Mouse (Mus musculus) forebrain, embryonic 11.5 days (tissue): ENCODE data around the gene Nbas. TPM values are rescaled to one million over a fixed set of nuclear protein-coding genes. Genes with fewer than 3 reads are reported as not detected.

ENCODE experiments used
- ATAC-seq: fragments of 200-750 bp; cut with Nextera tagmentation; replicated peaks from 2 replicates; pipeline ENCODE4 v1.8.0; 2017; ENCODE audit warnings: moderate TSS enrichment; ENCODE audit not compliant: low FRiP score
- DNase-seq: peaks from one replicate; pipeline ENCODE4 v3.0.0-alpha.2; 2017; ENCODE audit warnings: low spot score
- H3K27ac ChIP-seq: fragments of 300-500 bp; sonication (generic); 2 replicates; pipeline ENCODE4 v1.5.1; 2014; ENCODE audit warnings: low read depth, low read length
- H3K27me3 ChIP-seq: fragments of 300-500 bp; sonication (generic); 2 replicates; pipeline ENCODE4 v1.6.1; 2014; ENCODE audit warnings: mild to moderate bottlenecking, low read length, mixed read lengths; ENCODE audit not compliant: control insufficient read depth, insufficient read depth
- H3K36me3 ChIP-seq: fragments of 300-500 bp; sonication (generic); 2 replicates; pipeline ENCODE4 v1.6.1; 2014; ENCODE audit warnings: mild to moderate bottlenecking, low read length, moderate library complexity, mixed read lengths; ENCODE audit not compliant: control insufficient read depth, insufficient read depth
- H3K4me1 ChIP-seq: fragments of 300-500 bp; sonication (generic); replicated peaks from 2 replicates; pipeline ENCODE4 v1.6.1; 2014; ENCODE audit warnings: low read length, mixed read lengths; ENCODE audit not compliant: control insufficient read depth, insufficient read depth
- H3K4me2 ChIP-seq: fragments of 300-500 bp; sonication (generic); 2 replicates; pipeline ENCODE4 v1.6.1; 2014; ENCODE audit warnings: low read depth, mild to moderate bottlenecking, low read length, moderate library complexity, mixed read lengths; ENCODE audit not compliant: severe bottlenecking
- H3K4me3 ChIP-seq: fragments of 300-500 bp; sonication (generic); 2 replicates; pipeline ENCODE4 v1.5.1; 2014; ENCODE audit warnings: low read depth, low read length
- H3K9ac ChIP-seq: fragments of 300-500 bp; sonication (generic); 2 replicates; pipeline ENCODE4 v1.6.1; 2014; ENCODE audit warnings: low read length
- H3K9me3 ChIP-seq: fragments of 300-500 bp; sonication (generic); 2 replicates; pipeline ENCODE4 v1.6.1; 2016; ENCODE audit warnings: low read length, mixed read lengths; ENCODE audit not compliant: control insufficient read depth
- WGBS: fragments of 180-500 bp; shearing (Covaris S2); extraction: QIAGEN DNeasy Blood & Tissue Kit; methylation state at CpG from one replicate; pipeline ENCODE4 v1.1.7; 2014; 5-methylcytosine and 5-hydroxymethylcytosine counted together
- polyA plus RNA-seq: library from polyadenylated mRNA; unstranded; fragments of >200 nt; fragmentation: Nextera tagmentation; extraction: Ambion mirVana; gene quantifications from 2 replicates; pipeline ENCODE4 v1.2.1, GENCODE M21; 2014

The Nbas gene
- polyA plus RNA-seq, 1 experiment from 2014 or later: 15.9 TPM

DNA sequence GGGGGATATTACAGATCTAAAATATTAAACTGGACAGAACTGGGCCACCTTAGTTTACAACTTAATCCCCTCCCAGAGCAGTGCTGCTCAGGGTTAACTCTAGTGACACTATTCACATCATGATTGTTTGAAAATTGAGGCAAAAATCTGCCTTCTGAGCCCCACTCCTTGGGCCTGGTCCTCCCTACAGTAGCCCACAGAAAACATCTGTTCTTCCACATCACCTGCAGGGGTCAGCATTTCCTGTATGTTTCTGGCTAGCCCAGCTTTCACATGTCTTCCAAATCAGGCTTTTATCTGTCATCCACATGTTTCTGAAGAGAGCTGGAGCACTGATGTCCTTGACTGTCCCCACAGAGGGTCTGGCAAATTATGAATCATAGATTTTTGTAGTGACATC is 333.5 kb downstream of the Nbas start:
- H3K27ac ChIP-seq: no peak overlapping the region
- H3K9me3 ChIP-seq: no peaks in the 10 kb centered on the region
- no peaks in the 10 kb centered on the region for H3K4me1 ChIP-seq
- no peaks in the 10 kb centered on the region for H3K27me3 ChIP-seq
- H3K4me2 ChIP-seq: no peak overlapping the region
- no peaks in the 10 kb centered on the region for H3K36me3 ChIP-seq
- H3K9ac ChIP-seq: no peak overlapping the region
- H3K4me3 ChIP-seq: no peak overlapping the region
- DNase-seq: peak; percentile 58
- ATAC-seq: no peak

DNA sequence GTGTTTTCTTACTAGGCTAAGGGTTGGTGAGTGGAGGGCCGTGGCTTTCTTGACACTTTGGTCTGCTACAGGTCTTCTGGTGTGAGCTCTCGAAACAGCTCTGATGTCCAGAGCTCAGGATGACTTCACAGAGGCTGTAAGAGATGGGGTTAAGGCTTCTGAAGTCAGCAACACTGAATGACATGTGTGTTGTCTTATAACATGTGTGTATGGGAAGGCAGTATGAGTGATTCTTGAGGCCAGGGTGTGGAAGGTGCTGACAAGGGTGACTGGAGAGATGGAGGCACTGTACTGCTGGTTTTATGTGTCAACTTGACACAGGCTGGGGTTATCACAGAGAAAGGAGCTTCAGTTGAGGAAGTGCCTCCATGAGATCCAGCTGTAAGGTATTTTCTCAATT is 338.1 kb downstream of the Nbas start:
- Histone ChIP-seq H3K9me3 (no peaks in the 10 kb centered on the region), H3K36me3 (no peaks in the 10 kb centered on the region), H3K4me3 (no peak overlapping the region), H3K27me3 (no peaks in the 10 kb centered on the region), H3K4me1 (no peaks in the 10 kb centered on the region), H3K9ac (no peak overlapping the region), H3K4me2 (no peak overlapping the region), H3K27ac (no peak overlapping the region)
- WGBS: 91% methylated on average over 2 of the region's 2 CpGs
- ATAC-seq (no peak), DNase-seq (no peak)

DNA sequence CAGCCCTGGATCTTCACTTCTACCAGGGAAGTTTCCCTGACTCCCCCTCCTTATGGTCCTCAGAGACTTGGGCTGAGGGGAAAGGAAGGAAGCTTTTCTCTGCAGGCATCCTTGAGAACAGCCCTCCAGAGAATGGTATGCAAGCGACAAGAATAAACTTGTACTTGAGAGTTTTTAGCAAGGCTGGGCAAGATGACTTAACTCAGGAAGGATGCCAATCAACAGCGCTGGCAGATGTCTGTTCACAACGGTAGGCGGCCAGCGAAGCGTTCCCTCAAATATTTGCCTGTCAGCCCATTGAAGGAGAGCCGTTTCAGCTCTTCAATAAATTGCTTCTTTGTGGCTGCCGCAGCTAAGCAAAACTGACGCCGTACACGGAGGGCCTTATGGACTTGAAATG is 340.1 kb downstream of the Nbas start:
- DNase-seq (no peak), ATAC-seq (no peak)
- Histone ChIP-seq H3K4me3 (no peak overlapping the region), H3K27ac (no peak overlapping the region), H3K4me2 (no peak overlapping the region), H3K9me3 (no peaks in the 10 kb centered on the region), H3K9ac (no peak overlapping the region), H3K36me3 (no peaks in the 10 kb centered on the region), H3K27me3 (no peaks in the 10 kb centered on the region), H3K4me1 (no peaks in the 10 kb centered on the region)
- 83% methylated on average over 11 of the region's 11 CpGs for WGBS

DNA sequence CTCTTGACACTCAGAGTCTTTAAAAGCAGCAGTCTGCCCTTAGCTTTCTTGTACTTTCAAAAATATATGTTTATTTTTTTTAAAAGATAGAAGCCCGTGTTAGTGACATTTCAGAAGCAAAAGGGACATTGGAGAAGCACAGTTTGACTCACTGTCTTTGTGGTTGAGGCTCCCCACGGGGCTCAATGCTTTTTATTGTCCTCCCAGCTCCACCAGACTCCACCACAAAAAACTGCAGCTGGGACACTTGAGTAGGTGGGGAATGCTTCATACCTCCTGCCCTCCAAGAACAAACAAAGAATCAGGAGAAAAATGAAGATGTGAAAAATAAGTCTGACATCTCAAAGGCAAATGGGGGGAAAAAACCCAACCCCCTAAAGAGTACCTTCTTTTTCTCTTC is 344.1 kb downstream of the Nbas start:
- Histone ChIP-seq H3K4me1 (no peaks in the 10 kb centered on the region), H3K9me3 (no peaks in the 10 kb centered on the region), H3K36me3 (no peaks in the 10 kb centered on the region), H3K4me3 (no peak overlapping the region), H3K27me3 (no peaks in the 10 kb centered on the region), H3K4me2 (no peak overlapping the region), H3K9ac (no peak overlapping the region), H3K27ac (no peak overlapping the region)
- ATAC-seq (no peak), DNase-seq (no peak)
- 16% methylated on average over 2 of the region's 2 CpGs for WGBS

DNA sequence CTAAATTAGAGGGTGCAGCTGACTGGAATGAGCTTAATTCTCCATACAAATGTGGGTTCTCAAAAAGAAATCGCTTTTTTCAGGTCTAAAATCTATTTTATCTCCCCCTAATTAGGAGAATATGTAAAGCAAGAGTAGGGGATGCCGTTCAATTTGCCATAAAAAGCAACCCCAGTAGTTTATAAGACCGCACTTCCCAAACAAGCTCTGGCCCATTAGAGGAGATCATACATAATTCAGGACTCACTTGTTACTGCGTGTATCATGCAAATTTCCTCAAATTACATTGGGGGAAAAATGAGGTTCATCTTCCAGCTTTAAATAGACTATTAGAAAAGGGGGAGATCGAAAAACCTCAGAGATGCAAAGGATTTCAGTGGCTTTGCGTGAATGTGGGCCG is 346.7 kb downstream of the Nbas start:
- ATAC-seq: no peak
- Histone ChIP-seq H3K9me3 (no peaks in the 10 kb centered on the region), H3K4me3 (no peak overlapping the region), H3K9ac (no peak overlapping the region), H3K27ac (no peak overlapping the region), H3K27me3 (no peaks in the 10 kb centered on the region), H3K4me2 (no peak overlapping the region), H3K4me1 (no peaks in the 10 kb centered on the region), H3K36me3 (no peaks in the 10 kb centered on the region)
- no peak for DNase-seq
- WGBS: 70% methylated on average over 7 of the region's 7 CpGs

DNA sequence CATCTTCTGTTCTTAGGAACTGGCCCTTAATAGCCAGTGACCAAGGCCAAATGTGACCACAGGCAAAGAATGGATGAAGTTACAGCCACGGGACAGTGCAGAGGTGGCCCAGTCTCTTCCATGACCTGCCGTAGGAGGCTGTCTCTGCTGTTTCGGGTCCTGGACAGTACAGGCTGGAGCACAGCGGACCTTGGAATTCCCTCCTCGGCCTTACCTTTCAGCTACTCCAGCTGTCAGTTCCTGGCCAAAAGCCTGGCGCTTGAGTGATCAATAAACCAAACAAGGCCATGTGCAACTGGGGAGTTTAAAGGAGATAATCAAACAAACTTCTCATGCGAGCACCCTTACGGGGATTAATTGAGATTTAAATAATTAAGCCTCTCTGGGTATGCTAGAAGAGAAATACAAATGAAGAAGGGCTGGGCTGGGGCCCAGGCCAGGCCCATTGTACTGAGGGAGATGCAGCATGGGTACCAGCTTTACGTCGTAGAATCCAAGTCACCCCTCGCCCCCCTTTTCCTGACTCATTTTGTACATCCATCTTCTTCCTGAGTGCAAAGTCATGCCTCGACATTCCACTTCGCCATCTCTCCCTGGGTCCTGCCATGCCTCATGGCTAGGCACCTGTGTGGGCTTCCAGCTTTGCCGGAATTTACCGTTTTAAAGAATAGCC is 353.4 kb downstream of the Nbas start:
- Histone ChIP-seq H3K36me3 (no peaks in the 10 kb centered on the region), H3K4me1 (no peaks in the 10 kb centered on the region), H3K27ac (no peak overlapping the region), H3K9me3 (no peaks in the 10 kb centered on the region), H3K9ac (no peak overlapping the region), H3K27me3 (no peaks in the 10 kb centered on the region), H3K4me2 (no peak overlapping the region), H3K4me3 (no peak overlapping the region)
- ATAC-seq (no peak), DNase-seq (no peak)
- WGBS: 85% methylated on average over 15 of the region's 15 CpGs

DNA sequence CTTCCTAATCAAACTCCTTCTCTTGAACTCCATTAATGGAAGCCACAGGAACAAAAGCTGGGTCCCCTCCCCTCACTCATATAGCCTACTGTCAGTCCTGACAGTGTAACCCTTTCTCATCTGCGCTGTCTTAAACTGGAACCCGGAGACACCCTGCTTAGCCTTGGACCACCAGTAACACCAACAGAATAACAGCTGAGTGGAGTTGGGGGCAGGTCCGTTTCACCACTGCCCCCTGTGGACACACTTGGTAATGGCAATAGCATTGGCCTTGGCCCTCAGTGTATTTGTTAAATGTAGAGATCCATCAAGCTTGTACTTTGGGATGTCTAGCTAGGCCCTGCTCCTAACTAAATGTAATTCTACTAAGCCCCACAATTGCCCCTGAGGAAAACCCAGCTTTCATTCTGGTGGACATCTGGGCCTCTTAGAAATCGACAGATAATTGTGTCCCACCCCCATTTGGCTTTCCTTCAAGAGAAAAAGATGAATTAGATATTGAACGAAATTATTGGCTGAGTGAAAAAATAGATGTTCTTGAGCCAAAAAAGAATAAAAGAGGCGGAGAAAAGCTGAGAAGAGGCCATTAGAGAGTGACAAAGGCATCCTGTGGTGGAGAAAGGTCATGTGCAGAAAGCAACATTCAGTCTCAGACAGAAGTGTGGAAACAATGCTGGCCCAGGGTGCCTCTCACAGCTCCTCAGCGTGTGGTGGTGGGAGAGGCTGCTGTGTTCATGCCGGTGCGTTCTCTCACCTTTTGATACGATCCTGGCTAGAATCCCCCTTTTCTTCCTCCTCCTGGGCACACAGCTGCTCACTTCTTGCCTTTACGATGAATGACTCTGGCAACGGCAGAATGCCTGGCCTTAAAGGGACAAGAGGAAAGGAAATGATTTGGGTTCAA is 358.1 kb downstream of the Nbas start:
- peak; percentile 64 for ATAC-seq
- Histone ChIP-seq H3K4me3 (no peak overlapping the region), H3K36me3 (no peaks in the 10 kb centered on the region), H3K4me2 (no peak overlapping the region), H3K27me3 (no peaks in the 10 kb centered on the region), H3K9ac (no peak overlapping the region), H3K9me3 (no peaks in the 10 kb centered on the region), H3K27ac (no peak overlapping the region), H3K4me1 (no peaks in the 10 kb centered on the region)
- peak; percentile 62 for DNase-seq
- 38% methylated on average over 12 of the region's 12 CpGs for WGBS
